Mouse (Mus musculus) stomach, postnatal 0 days (tissue): ENCODE results near the gene Cd84. TPM values are rescaled to one million over a fixed set of nuclear protein-coding genes. Genes with fewer than 3 reads are reported as not detected.
"Not testable (repeated sequence)": the region's sequence is repeated elsewhere in the genome, so short reads cannot be mapped to it uniquely, and the experiment has no call there.

Source experiments
- ATAC-seq: fragments of 200-750 bp; cut with Nextera tagmentation; 2 replicates; pipeline ENCODE4 v1.8.0; 2017; ENCODE audit not compliant: low FRiP score, low TSS enrichment
- DNase-seq: peaks from one replicate; pipeline ENCODE4 v3.0.0-alpha.2; 2016; ENCODE audit warnings: low spot score
- H3K27ac ChIP-seq: fragments of 300-500 bp; sonication (generic); replicated peaks from 2 replicates; pipeline ENCODE4 v1.5.1; 2014; ENCODE audit warnings: mild to moderate bottlenecking, control low read depth
- H3K27me3 ChIP-seq: fragments of 300-500 bp; sonication (generic); 2 replicates; pipeline ENCODE4 v1.6.1; 2014; ENCODE audit warnings: low read length; ENCODE audit not compliant: control insufficient read depth, insufficient read depth
- H3K36me3 ChIP-seq: fragments of 300-500 bp; sonication (generic); 2 replicates; pipeline ENCODE4 v1.6.1; 2014; ENCODE audit warnings: low read length, mixed read lengths; ENCODE audit not compliant: control insufficient read depth, insufficient read depth
- H3K4me1 ChIP-seq: fragments of 300-500 bp; sonication (generic); replicated peaks from 2 replicates; pipeline ENCODE4 v1.6.1; 2014; ENCODE audit warnings: antibody characterized with exemption; ENCODE audit not compliant: control insufficient read depth, insufficient read depth
- H3K4me2 ChIP-seq: fragments of 300-500 bp; sonication (generic); replicated peaks from 2 replicates; pipeline ENCODE4 v1.6.1; 2014; ENCODE audit warnings: low read depth, mild to moderate bottlenecking, control low read depth, moderate library complexity
- H3K4me3 ChIP-seq: fragments of 300-500 bp; sonication (generic); 2 replicates; pipeline ENCODE4 v1.5.1; 2014; ENCODE audit warnings: low read depth, low read length, control low read depth
- H3K9ac ChIP-seq: fragments of 300-500 bp; sonication (generic); 2 replicates; pipeline ENCODE4 v1.6.1; 2014; ENCODE audit warnings: mild to moderate bottlenecking, low read length, control low read depth, mixed read lengths
- H3K9me3 ChIP-seq: fragments of 300-500 bp; sonication (generic); 2 replicates; pipeline ENCODE4 v1.6.1; 2016; ENCODE audit warnings: low read length; ENCODE audit not compliant: control insufficient read depth
- CTCF ChIP-seq: IDR thresholded peaks from 2 replicates; pipeline ENCODE4 v1.5.1; 2016; ENCODE audit warnings: antibody characterized with exemption, low read depth, mild to moderate bottlenecking, moderate library complexity
- EP300 ChIP-seq: optimal IDR thresholded peaks from 2 replicates; pipeline ENCODE3; 2016; ENCODE audit warnings: antibody characterized with exemption
- WGBS: fragments of 180-500 bp; shearing (Covaris S2); extraction: QIAGEN DNeasy Blood & Tissue Kit; methylation state at CpG from one replicate; pipeline ENCODE4 v1.1.7; 2014; 5-methylcytosine and 5-hydroxymethylcytosine counted together
- polyA plus RNA-seq: library from polyadenylated mRNA; unstranded; fragments of >200 nt; fragmentation: Nextera tagmentation; extraction: Ambion mirVana; gene quantifications from 2 replicates; pipeline ENCODE4 v1.2.1, GENCODE M21; 2015

Cd84 gene
- polyA plus RNA-seq, result 1.5 and 1.8 TPM in 2 replicates

DNA sequence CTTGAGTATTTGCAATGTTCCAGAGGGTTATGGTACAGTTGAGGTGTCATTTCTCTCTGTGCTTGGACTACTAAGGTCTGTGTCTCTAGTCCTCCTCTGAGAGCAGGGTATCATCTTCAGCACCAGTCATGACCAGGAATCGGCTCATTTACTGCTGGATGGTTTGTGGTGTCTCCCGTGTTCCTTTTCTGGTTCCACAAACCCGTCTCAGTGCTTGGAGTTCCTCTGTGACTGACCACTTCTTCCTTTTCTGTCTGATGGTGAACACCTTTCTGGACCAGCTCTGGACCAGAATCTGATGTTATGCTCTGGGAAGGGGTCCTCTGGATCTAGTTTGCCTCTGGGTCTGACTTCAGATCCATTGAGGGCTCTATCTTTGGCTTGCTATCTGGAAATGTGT lies at the start of gene Cd84:
Gene Cd84, plus strand, starts transcription at position 210 of the 400 bp plus-strand sequence.
- Histone ChIP-seq H3K9ac (no peak within 1 kb of the TSS), H3K4me3 (no peak within 1 kb of the TSS), H3K27me3 (no peaks in the 10 kb centered on the region), H3K4me1 (no peaks in the 10 kb centered on the region), H3K36me3 (no peaks in the 10 kb centered on the region), H3K27ac (no peak within 1 kb of the TSS), H3K4me2 (no peak within 1 kb of the TSS), H3K9me3 (no peaks in the 10 kb centered on the region)
- ATAC-seq, result no peak
- 82% methylated on average over 3 of the region's 3 CpGs for WGBS
- TF ChIP-seq EP300, result no peak
- no peak for TF ChIP-seq CTCF
- DNase-seq, result no peak

- no peak for ATAC-seq
- H3K27ac ChIP-seq, result no peak overlapping the region
- 81% methylated on average over 3 of the region's 3 CpGs for WGBS
- TF ChIP-seq CTCF (no peak), EP300 (no peak)
- no peak overlapping the region for H3K4me2 ChIP-seq
- H3K4me1 ChIP-seq, result no peaks in the 10 kb centered on the region
- no peaks in the 10 kb centered on the region for H3K27me3 ChIP-seq
- H3K36me3 ChIP-seq, result no peaks in the 10 kb centered on the region
- no peaks in the 10 kb centered on the region for H3K9me3 ChIP-seq
- DNase-seq, result no peak
- no peak overlapping the region for H3K4me3 ChIP-seq
- no peak overlapping the region for H3K9ac ChIP-seq
Observed at GRCm38 (mm10) chr1:171791491-171791890, 48.0 kb upstream of the Cd84 start.

- 56% methylated on average over 2 of the region's 2 CpGs for WGBS
Observed at GRCm38 (mm10) chr1:171796185-171796584, 43.3 kb upstream of the Cd84 start.

DNA sequence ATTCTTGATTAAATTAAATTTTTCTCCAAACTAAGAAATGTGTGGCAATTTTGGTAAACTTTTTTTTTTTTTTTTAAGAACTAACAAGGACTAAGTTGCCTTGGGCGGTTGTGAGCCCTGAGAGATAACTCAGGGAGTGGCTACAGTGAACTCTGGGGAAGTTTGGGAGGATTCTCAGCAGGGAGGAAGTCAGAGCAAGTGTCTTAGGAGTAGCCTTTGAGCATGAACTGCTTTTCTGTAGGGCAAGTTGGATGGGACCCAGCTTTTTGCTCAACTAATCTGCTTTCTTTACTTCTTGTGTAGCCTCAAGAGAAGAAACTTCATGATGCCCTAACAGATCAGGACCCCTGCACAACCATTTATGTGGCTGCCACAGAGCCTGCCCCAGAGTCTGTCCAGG lies 41.7 kb upstream of the Cd84 start:
- H3K36me3 ChIP-seq, result no peaks in the 10 kb centered on the region
- no peaks in the 10 kb centered on the region for H3K9me3 ChIP-seq
- no peak overlapping the region for H3K27ac ChIP-seq
- no peaks in the 10 kb centered on the region for H3K27me3 ChIP-seq
- no peak overlapping the region for H3K4me2 ChIP-seq
- no peak overlapping the region for H3K4me3 ChIP-seq
- DNase-seq (no peak), ATAC-seq (no peak)
- WGBS, result 68% methylated on average over 1 of the region's 1 CpGs
- H3K4me1 ChIP-seq, result no peaks in the 10 kb centered on the region
- H3K9ac ChIP-seq, result no peak overlapping the region
- TF ChIP-seq EP300, result no peak
- TF ChIP-seq CTCF, result no peak

More at GRCm38 (mm10) chr1:171796185-171796584, 43.3 kb upstream of the Cd84 start:
- no peaks in the 10 kb centered on the region for H3K9me3 ChIP-seq
- H3K4me3 ChIP-seq, result no peak overlapping the region
- DNase-seq, result no peak
- ATAC-seq, result no peak
- no peaks in the 10 kb centered on the region for H3K27me3 ChIP-seq
- no peak overlapping the region for H3K4me2 ChIP-seq
- H3K27ac ChIP-seq, result no peak overlapping the region
- no peak overlapping the region for H3K9ac ChIP-seq
- H3K4me1 ChIP-seq, result no peaks in the 10 kb centered on the region
- TF ChIP-seq CTCF (no peak), EP300 (no peak)
- no peaks in the 10 kb centered on the region for H3K36me3 ChIP-seq

DNA sequence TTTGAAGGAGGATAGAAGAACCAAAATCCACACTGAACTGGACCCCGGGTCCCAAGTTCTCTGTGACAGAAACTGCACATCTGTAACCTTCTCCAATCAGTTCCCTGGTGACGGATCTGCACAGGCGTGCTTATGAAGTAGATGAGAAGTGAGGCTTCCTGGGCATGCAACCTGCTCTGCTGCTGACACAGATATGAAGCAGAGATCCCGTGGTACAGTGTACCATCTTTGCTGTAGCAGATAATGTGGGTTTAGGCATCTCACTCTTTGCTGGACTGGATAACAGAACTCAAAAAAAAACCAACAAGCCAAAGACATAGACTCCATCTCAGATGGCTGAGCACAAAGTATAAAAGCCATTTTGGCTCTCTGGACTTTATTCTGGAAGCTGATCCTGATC lies 39.8 kb upstream of the Cd84 start:
- H3K9me3 ChIP-seq, result no peaks in the 10 kb centered on the region
- H3K4me3 ChIP-seq, result no peak overlapping the region
- no peak overlapping the region for H3K9ac ChIP-seq
- H3K36me3 ChIP-seq, result no peaks in the 10 kb centered on the region
- TF ChIP-seq CTCF (no peak), EP300 (no peak)
- no peaks in the 10 kb centered on the region for H3K4me1 ChIP-seq
- ATAC-seq (no peak), DNase-seq (no peak)
- H3K27me3 ChIP-seq, result no peaks in the 10 kb centered on the region
- H3K4me2 ChIP-seq, result no peak overlapping the region
- no peak overlapping the region for H3K27ac ChIP-seq
- WGBS, result 81% methylated on average over 4 of the region's 4 CpGs

DNA sequence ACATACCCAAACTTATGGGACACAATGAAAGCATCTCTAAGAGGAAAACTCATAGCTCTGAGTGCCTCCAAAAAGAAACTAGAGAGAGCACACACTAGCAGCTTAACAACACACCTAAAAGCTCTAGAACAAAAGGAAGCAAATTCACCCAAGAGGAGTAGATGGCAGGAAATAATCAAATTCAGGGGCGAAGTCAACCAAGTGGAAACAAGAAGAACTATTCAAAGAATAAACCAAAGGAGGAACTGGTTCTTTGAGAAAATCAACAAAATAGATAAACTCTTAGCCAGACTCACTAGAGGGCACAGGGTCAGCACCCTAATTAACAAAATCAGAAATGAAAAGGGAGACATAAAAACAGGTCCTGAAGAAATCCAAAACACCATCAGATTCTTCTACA lies 28.4 kb upstream of the Cd84 start:
- not testable (repeated sequence) for H3K36me3 ChIP-seq, DNase-seq, H3K4me1 ChIP-seq, H3K9me3 ChIP-seq, H3K4me3 ChIP-seq, H3K9ac ChIP-seq, ATAC-seq, H3K27ac ChIP-seq, H3K4me2 ChIP-seq, H3K27me3 ChIP-seq
- 62% methylated on average over 1 of the region's 1 CpGs for WGBS
